ENCODE assay signal across 26 mouse cellular contexts in the genomic region with DNA sequence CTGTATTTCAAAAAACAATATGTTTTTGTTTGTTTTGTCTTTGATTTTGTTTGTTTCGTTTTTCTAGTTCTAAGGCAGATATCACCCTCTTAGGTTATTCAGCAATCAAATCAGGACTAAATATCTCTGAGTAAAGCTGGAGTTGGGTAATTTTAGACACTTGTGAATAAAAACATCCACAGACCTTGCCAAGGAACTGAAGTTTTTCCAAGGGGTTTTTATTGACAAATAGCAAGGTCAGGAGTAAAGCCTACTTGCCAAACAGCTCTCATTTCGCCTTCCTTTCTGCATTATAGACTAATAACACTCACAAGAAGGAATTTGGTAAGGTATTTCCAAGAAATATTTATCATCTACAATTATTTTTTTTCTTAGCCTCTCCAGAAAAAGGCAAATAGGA. TPM values are rescaled to one million over a fixed set of nuclear protein-coding genes. Genes with fewer than 3 reads are reported as not detected.
"Had no signal": no experiment of that assay in that cellular context is flagged by ENCODE, and none has a peak within 500 bp of the region (broad histone marks: within the 10 kb centered on the region; RNA-seq: fewer than 3 reads in every experiment).

No protein-coding gene starts in this region.

- H3K4me1 ChIP-seq: midbrain, embryonic 10.5 days; midbrain, embryonic 12.5 days; neural tube, embryonic 13.5 days; neural tube, embryonic 15.5 days; stomach, embryonic 15.5 days had no signal

- H3K27me3 ChIP-seq: midbrain, embryonic 12.5 days; neural tube, embryonic 13.5 days; neural tube, embryonic 15.5 days; stomach, embryonic 15.5 days had no signal

- ATAC-seq: midbrain, embryonic 16.5 days had no signal

- H3K4me3 ChIP-seq: midbrain, embryonic 10.5 days; midbrain, embryonic 12.5 days; myocyte; neural tube, embryonic 13.5 days; neural tube, embryonic 15.5 days; stomach, embryonic 15.5 days had no signal

- H3K27ac ChIP-seq: midbrain, embryonic 10.5 days; midbrain, embryonic 12.5 days; neural tube, embryonic 13.5 days; neural tube, embryonic 15.5 days; stomach, embryonic 15.5 days; stomach, postnatal 0 days had no signal

- H3K36me3 ChIP-seq: midbrain, embryonic 10.5 days; midbrain, embryonic 12.5 days; neural tube, embryonic 13.5 days; neural tube, embryonic 15.5 days; stomach, embryonic 15.5 days had no signal

- H3K9ac ChIP-seq: lung, embryonic 14.5 days; midbrain, embryonic 12.5 days; neural tube, embryonic 13.5 days; neural tube, embryonic 15.5 days; stomach, embryonic 15.5 days had no signal

- H3K9me3 ChIP-seq: midbrain, embryonic 10.5 days; midbrain, embryonic 12.5 days; neural tube, embryonic 13.5 days; neural tube, embryonic 15.5 days; stomach, embryonic 15.5 days had no signal

- H3K4me2 ChIP-seq: lung, embryonic 14.5 days; midbrain, embryonic 12.5 days; neural tube, embryonic 13.5 days; neural tube, embryonic 15.5 days; stomach, embryonic 15.5 days had no signal

- DNase-seq: lung, adult 18-20 months; lung, embryonic 14.5 days; lung, postnatal 10 days; lung, postnatal 4 days; midbrain, embryonic 14.5 days; retina, postnatal 1 day; right cerebral cortex, adult 18-20 months; right cerebral cortex, postnatal 25 days; right cerebral cortex, postnatal 4 days; thymus, adult 2 months; thymus, postnatal 25 days; thymus, postnatal 4 days had no signal

RNA-seq across cellular contexts. Expression of a gene that starts 6.5 kb away (rescaled TPM):
- total RNA-seq: megakaryocyte, adult 5-6 weeks; megakaryocyte-erythroid progenitor cell, adult 5-6 weeks had no signal
- polyA plus RNA-seq: lung, embryonic 14.5 days; lung, embryonic 16.5 days; midbrain, embryonic 12.5 days; midbrain, embryonic 14.5 days; midbrain, embryonic 16.5 days; myocyte; neural tube, embryonic 11.5 days; neural tube, embryonic 13.5 days; neural tube, embryonic 15.5 days; spleen, adult 2 months; stomach, embryonic 15.5 days; thymus, adult 2 months had no signal

RNA-seq across cellular contexts. Expression of a gene that starts 29.1 kb away (rescaled TPM):
- total RNA-seq: megakaryocyte, adult 5-6 weeks; megakaryocyte-erythroid progenitor cell, adult 5-6 weeks had no signal
- polyA plus RNA-seq: lung, embryonic 14.5 days; lung, embryonic 16.5 days; midbrain, embryonic 10.5 days; midbrain, embryonic 12.5 days; midbrain, embryonic 14.5 days; midbrain, embryonic 16.5 days; myocyte; neural tube, embryonic 11.5 days; neural tube, embryonic 13.5 days; neural tube, embryonic 15.5 days; spleen, adult 2 months; testis, adult 2 months had no signal

RNA-seq across cellular contexts. Expression of a gene that starts 59.9 kb away (rescaled TPM):
- total RNA-seq: megakaryocyte, adult 5-6 weeks; megakaryocyte-erythroid progenitor cell, adult 5-6 weeks had no signal
- polyA plus RNA-seq: lung, embryonic 14.5 days; lung, embryonic 16.5 days; midbrain, embryonic 10.5 days; midbrain, embryonic 12.5 days; midbrain, embryonic 14.5 days; midbrain, embryonic 16.5 days; myocyte; neural tube, embryonic 11.5 days; neural tube, embryonic 13.5 days; neural tube, embryonic 15.5 days; spleen, adult 2 months; testis, adult 2 months; thymus, adult 2 months had no signal
